Mouse (Mus musculus): ENCODE measurements around the gene Thumpd3. TPM values are rescaled to one million over a fixed set of nuclear protein-coding genes. Genes with fewer than 3 reads are reported as not detected.

Gene Thumpd3
- polyA plus RNA-seq, 1 experiment, result 18.8 TPM

DNA sequence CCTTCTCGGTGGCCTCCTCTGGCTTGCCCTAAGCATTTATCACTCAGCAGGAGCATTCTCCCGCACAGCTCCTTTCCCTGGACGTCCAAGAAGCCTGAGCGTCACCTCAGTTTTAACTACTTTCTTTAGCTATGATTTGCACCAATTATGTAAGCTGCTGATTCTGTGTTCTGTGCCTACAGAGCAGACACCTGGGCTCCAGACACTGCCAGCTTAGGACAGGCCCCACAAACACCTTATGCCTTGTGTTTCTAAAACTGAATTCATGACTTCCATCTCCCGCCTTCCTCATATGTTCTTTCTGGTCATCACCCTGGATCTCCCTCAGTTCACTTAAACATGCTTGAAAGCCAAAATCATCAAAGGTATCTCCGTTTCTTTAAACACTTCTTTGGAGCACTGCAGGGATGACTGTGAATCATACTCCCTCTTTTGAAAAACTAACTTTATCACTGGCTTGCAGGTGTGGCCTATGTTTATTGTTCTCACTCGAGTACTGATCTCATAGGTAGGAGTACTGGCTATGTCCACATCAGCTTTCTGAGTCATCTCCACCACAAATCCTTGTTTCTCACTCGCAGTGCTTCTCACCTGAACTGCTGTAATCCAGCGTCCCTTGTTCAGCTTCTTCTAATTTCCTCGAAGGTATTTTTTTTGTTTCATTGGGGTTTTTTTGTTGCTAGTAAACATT, 14.9 kb upstream of the Thumpd3 start:
- no peak overlapping the region for H3K4me3 ChIP-seq (ENCODE audit: insufficient read depth, poor library complexity, severe bottlenecking)
- H3K27me3 ChIP-seq (ENCODE audit: control insufficient read depth, insufficient read depth, insufficient read length), result no peaks in the 10 kb centered on the region
- TF ChIP-seq CTCF (IDR thresholded peaks at IDR 0.05; ENCODE audit: control insufficient read depth, insufficient read depth, insufficient read length) (no peak), CEBPB (IDR thresholded peaks at IDR 0.05; ENCODE audit: low read depth) (no peak), USF1 (IDR thresholded peaks at IDR 0.05; ENCODE audit: low read depth) (no peak), MYOG (IDR thresholded peaks at IDR 0.05; ENCODE audit: control insufficient read depth, extremely low read depth, insufficient read length) (no peak), FOSL1 (IDR thresholded peaks at IDR 0.05; ENCODE audit: insufficient read depth, low read length, poor library complexity, severe bottlenecking) (no peak), MAX (IDR thresholded peaks at IDR 0.05) (no peak), MYOD1 (IDR thresholded peaks at IDR 0.05; ENCODE audit: control insufficient read depth, insufficient read length, low read depth) (no peak)
- H3K79me3 ChIP-seq (ENCODE audit: low read depth), result no peaks in the 10 kb centered on the region
- H3K79me2 ChIP-seq (ENCODE audit: control insufficient read depth, insufficient read depth), result no peaks in the 10 kb centered on the region
- H3ac ChIP-seq (ENCODE audit: control insufficient read depth, insufficient read length, low read depth), result no peak overlapping the region
- H3K36me3 ChIP-seq (ENCODE audit: control insufficient read depth, insufficient read depth), result no peaks in the 10 kb centered on the region

DNA sequence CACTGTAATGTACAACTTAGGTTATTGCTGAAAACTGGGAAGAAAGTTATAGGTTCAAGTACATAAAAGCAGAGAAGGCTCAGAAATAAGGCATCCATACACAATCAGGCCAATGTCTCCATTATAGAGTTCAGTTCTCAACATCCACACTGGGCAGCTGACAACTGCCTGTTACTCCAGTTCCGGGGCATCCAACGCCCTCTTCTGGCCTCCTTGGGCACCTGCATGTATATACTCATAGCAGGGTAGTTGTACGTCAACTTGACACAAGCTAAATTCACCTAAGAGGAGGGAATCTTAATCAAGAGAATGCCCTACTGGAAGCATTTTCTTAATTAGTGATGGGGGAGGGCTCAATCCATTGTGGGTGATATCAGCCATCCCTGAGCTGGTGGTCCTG, 13.9 kb upstream of the Thumpd3 start:
- Histone ChIP-seq H3K4me3 (ENCODE audit: insufficient read depth, poor library complexity, severe bottlenecking) (no peak overlapping the region), H3K36me3 (ENCODE audit: control insufficient read depth, insufficient read depth) (no peaks in the 10 kb centered on the region), H3K79me2 (ENCODE audit: control insufficient read depth, insufficient read depth) (no peaks in the 10 kb centered on the region), H3ac (ENCODE audit: control insufficient read depth, insufficient read length, low read depth) (no peak overlapping the region), H3K79me3 (ENCODE audit: low read depth) (no peaks in the 10 kb centered on the region), H3K27me3 (ENCODE audit: control insufficient read depth, insufficient read depth, insufficient read length) (no peaks in the 10 kb centered on the region)
- TF ChIP-seq FOSL1 (IDR thresholded peaks at IDR 0.05; ENCODE audit: insufficient read depth, low read length, poor library complexity, severe bottlenecking) (no peak), CTCF (IDR thresholded peaks at IDR 0.05; ENCODE audit: control insufficient read depth, insufficient read depth, insufficient read length) (no peak), USF1 (IDR thresholded peaks at IDR 0.05; ENCODE audit: low read depth) (no peak), MYOG (IDR thresholded peaks at IDR 0.05; ENCODE audit: control insufficient read depth, extremely low read depth, insufficient read length) (no peak), CEBPB (IDR thresholded peaks at IDR 0.05; ENCODE audit: low read depth) (no peak), MYOD1 (IDR thresholded peaks at IDR 0.05; ENCODE audit: control insufficient read depth, insufficient read length, low read depth) (no peak), MAX (IDR thresholded peaks at IDR 0.05) (no peak)

DNA sequence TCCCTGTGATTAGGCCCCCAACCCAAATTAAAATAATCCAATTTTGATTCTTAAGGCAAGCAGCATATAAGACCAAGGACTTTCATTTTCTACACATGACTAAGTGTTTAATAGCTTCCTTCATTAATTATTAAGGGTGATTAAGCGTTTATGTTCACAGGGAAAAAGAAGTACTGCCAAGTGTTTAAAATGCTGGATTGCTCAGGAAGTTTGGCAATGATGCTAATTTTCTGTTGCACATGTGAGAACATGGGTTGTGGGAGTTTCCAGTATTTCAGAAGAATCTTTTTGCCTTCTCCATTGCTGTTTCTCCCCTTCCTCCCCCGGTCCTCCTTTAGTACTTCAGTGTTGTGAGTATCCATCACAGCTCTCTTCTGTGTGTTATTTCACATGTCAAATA, 12.8 kb upstream of the Thumpd3 start:
- H3ac ChIP-seq (ENCODE audit: control insufficient read depth, insufficient read length, low read depth), result no peak overlapping the region
- H3K27me3 ChIP-seq (ENCODE audit: control insufficient read depth, insufficient read depth, insufficient read length), result no peaks in the 10 kb centered on the region
- H3K79me2 ChIP-seq (ENCODE audit: control insufficient read depth, insufficient read depth), result no peaks in the 10 kb centered on the region
- TF ChIP-seq MYOG (IDR thresholded peaks at IDR 0.05; ENCODE audit: control insufficient read depth, extremely low read depth, insufficient read length) (no peak), MYOD1 (IDR thresholded peaks at IDR 0.05; ENCODE audit: control insufficient read depth, insufficient read length, low read depth) (no peak), MAX (IDR thresholded peaks at IDR 0.05) (no peak), USF1 (IDR thresholded peaks at IDR 0.05; ENCODE audit: low read depth) (no peak), FOSL1 (IDR thresholded peaks at IDR 0.05; ENCODE audit: insufficient read depth, low read length, poor library complexity, severe bottlenecking) (no peak), CTCF (IDR thresholded peaks at IDR 0.05; ENCODE audit: control insufficient read depth, insufficient read depth, insufficient read length) (no peak)
- no peaks in the 10 kb centered on the region for H3K79me3 ChIP-seq (ENCODE audit: low read depth)
- no peak overlapping the region for H3K4me3 ChIP-seq (ENCODE audit: insufficient read depth, poor library complexity, severe bottlenecking)
- no peaks in the 10 kb centered on the region for H3K36me3 ChIP-seq (ENCODE audit: control insufficient read depth, insufficient read depth)

DNA sequence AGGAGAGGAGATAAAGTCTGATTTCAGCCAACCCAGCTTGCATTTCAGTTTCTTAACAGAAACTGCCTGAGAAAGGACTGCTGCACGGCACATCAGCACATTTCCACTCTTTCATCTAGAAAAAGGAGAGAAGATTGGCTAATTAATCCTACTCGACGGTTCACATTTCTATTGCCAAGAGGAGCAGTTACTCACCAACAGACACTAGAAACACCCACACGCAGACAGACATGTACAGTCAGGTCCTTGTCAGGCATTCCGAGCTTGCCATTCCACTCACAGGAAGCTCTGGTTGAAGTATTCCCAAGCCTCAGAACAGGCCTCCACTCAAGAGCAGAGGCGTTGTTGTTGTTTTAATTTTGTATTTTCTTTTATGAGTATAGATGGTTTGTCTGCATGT, 11.6 kb upstream of the Thumpd3 start:
- Histone ChIP-seq H3K79me2 (ENCODE audit: control insufficient read depth, insufficient read depth) (no peaks in the 10 kb centered on the region), H3K79me3 (ENCODE audit: low read depth) (no peaks in the 10 kb centered on the region), H3K36me3 (ENCODE audit: control insufficient read depth, insufficient read depth) (no peaks in the 10 kb centered on the region), H3ac (ENCODE audit: control insufficient read depth, insufficient read length, low read depth) (no peak overlapping the region), H3K4me3 (ENCODE audit: insufficient read depth, poor library complexity, severe bottlenecking) (no peak overlapping the region), H3K27me3 (ENCODE audit: control insufficient read depth, insufficient read depth, insufficient read length) (no peaks in the 10 kb centered on the region)
- no peak for TF ChIP-seq MYOD1 (IDR thresholded peaks at IDR 0.05; ENCODE audit: control insufficient read depth, insufficient read length, low read depth)
- TF ChIP-seq FOSL1 (IDR thresholded peaks at IDR 0.05; ENCODE audit: insufficient read depth, low read length, poor library complexity, severe bottlenecking), result no peak
- TF ChIP-seq USF1 (IDR thresholded peaks at IDR 0.05; ENCODE audit: low read depth), result no peak
- TF ChIP-seq CTCF (IDR thresholded peaks at IDR 0.05; ENCODE audit: control insufficient read depth, insufficient read depth, insufficient read length), result no peak
- TF ChIP-seq MYOG (IDR thresholded peaks at IDR 0.05; ENCODE audit: control insufficient read depth, extremely low read depth, insufficient read length), result no peak
- no peak for TF ChIP-seq CEBPB (IDR thresholded peaks at IDR 0.05; ENCODE audit: low read depth)
- no peak for TF ChIP-seq MAX (IDR thresholded peaks at IDR 0.05)

DNA sequence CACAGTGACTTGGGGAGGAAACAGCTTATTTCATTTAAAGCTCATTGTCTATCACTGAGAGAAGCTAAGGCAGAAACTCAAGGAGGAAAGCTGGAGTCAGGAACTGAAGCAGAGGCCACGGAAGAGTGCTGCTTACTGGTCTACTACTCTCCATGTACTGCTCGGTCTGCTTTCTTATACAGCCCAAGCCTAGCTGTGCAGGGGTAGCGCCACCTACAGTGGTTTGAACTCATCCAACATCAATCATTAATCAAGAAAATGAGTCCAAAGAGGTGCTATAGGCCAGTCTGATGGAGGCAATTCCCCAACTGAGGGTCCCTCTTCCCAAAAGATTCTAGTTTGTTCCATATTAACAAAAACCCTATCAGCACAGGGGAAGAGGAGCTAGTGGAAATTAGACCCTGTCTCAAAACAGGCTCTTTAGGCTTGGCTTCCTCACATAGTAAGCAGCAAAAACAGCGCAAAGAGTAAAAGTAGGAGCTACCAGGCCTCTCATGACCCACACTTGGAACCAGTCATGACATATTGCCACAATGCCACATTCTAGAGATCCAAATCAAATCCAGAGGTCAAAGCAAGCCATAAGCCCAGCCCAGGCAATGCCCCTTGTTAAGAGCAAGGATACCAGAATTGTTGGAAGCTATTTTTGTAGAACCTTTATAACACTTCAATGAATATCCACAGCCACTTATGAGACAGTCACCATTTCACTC, 9.4 kb upstream of the Thumpd3 start:
- H3ac ChIP-seq (ENCODE audit: control insufficient read depth, insufficient read length, low read depth), result no peak overlapping the region
- H3K79me2 ChIP-seq (ENCODE audit: control insufficient read depth, insufficient read depth), result no peaks in the 10 kb centered on the region
- TF ChIP-seq USF1 (IDR thresholded peaks at IDR 0.05; ENCODE audit: low read depth) (no peak), MAX (IDR thresholded peaks at IDR 0.05) (no peak), MYOG (IDR thresholded peaks at IDR 0.05; ENCODE audit: control insufficient read depth, extremely low read depth, insufficient read length) (no peak), MYOD1 (IDR thresholded peaks at IDR 0.05; ENCODE audit: control insufficient read depth, insufficient read length, low read depth) (no peak), CEBPB (IDR thresholded peaks at IDR 0.05; ENCODE audit: low read depth) (no peak), FOSL1 (IDR thresholded peaks at IDR 0.05; ENCODE audit: insufficient read depth, low read length, poor library complexity, severe bottlenecking) (no peak), CTCF (IDR thresholded peaks at IDR 0.05; ENCODE audit: control insufficient read depth, insufficient read depth, insufficient read length) (no peak)
- H3K4me3 ChIP-seq (ENCODE audit: insufficient read depth, poor library complexity, severe bottlenecking), result no peak overlapping the region
- no peaks in the 10 kb centered on the region for H3K79me3 ChIP-seq (ENCODE audit: low read depth)
- no peaks in the 10 kb centered on the region for H3K36me3 ChIP-seq (ENCODE audit: control insufficient read depth, insufficient read depth)
- H3K27me3 ChIP-seq (ENCODE audit: control insufficient read depth, insufficient read depth, insufficient read length), result no peaks in the 10 kb centered on the region

Data from C2C12 (cell line).